Mouse (Mus musculus) midbrain, embryonic 11.5 days (tissue): ENCODE measurements around the gene 4931440F15Rik. TPM values are rescaled to one million over a fixed set of nuclear protein-coding genes. Genes with fewer than 3 reads are reported as not detected.
"Not testable (repeated sequence)": the region's sequence is repeated elsewhere in the genome, so short reads cannot be mapped to it uniquely, and the experiment has no call there.

Experiments
- ATAC-seq: fragments of 200-750 bp; cut with Nextera tagmentation; 2 replicates; pipeline ENCODE4 v1.8.0; 2017; ENCODE audit warnings: moderate TSS enrichment, moderate library complexity; ENCODE audit not compliant: low FRiP score
- DNase-seq: peaks from one replicate; pipeline ENCODE4 v3.0.0; 2015; ENCODE audit warnings: low spot score; ENCODE audit errors: missing footprints
- H3K27ac ChIP-seq: fragments of 300-500 bp; sonication (generic); 2 replicates; pipeline ENCODE4 v1.5.1; 2014; ENCODE audit warnings: low read depth, low read length
- H3K27me3 ChIP-seq: fragments of 300-500 bp; sonication (generic); 2 replicates; pipeline ENCODE4 v1.6.1; 2014; ENCODE audit warnings: mild to moderate bottlenecking, low read length, moderate library complexity, mixed read lengths; ENCODE audit not compliant: control insufficient read depth, insufficient read depth
- H3K36me3 ChIP-seq: fragments of 300-500 bp; sonication (generic); 2 replicates; pipeline ENCODE4 v1.6.1; 2014; ENCODE audit warnings: mild to moderate bottlenecking, low read length, moderate library complexity, mixed read lengths; ENCODE audit not compliant: control insufficient read depth, insufficient read depth
- H3K4me1 ChIP-seq: fragments of 300-500 bp; sonication (generic); 2 replicates; pipeline ENCODE4 v1.6.1; 2014; ENCODE audit warnings: low read length; ENCODE audit not compliant: control insufficient read depth, insufficient read depth
- H3K4me2 ChIP-seq: fragments of 300-500 bp; sonication (generic); 2 replicates; pipeline ENCODE4 v1.6.1; 2014; ENCODE audit warnings: mild to moderate bottlenecking, moderate library complexity
- H3K4me3 ChIP-seq: fragments of 300-500 bp; sonication (generic); 2 replicates; pipeline ENCODE4 v1.5.1; 2014; ENCODE audit warnings: low read depth, low read length
- H3K9ac ChIP-seq: fragments of 300-500 bp; sonication (generic); 2 replicates; pipeline ENCODE4 v1.6.1; 2014; ENCODE audit warnings: low read length
- H3K9me3 ChIP-seq: fragments of 300-500 bp; sonication (generic); 2 replicates; pipeline ENCODE4 v1.6.1; 2016; ENCODE audit warnings: low read length; ENCODE audit not compliant: control insufficient read depth
- WGBS: fragments of 180-500 bp; shearing (Covaris S2); extraction: QIAGEN DNeasy Blood & Tissue Kit; methylation state at CpG from one replicate; pipeline ENCODE4 v1.1.7; 2014; 5-methylcytosine and 5-hydroxymethylcytosine counted together
- polyA plus RNA-seq: library from polyadenylated mRNA; unstranded; fragments of >200 nt; fragmentation: Nextera tagmentation; extraction: Ambion mirVana; gene quantifications from 2 replicates; pipeline ENCODE4 v1.2.1, GENCODE M21; 2014

The 4931440F15Rik gene
- polyA plus RNA-seq, result 0.11 TPM in 1 of 2 replicates, not detected in the other

DNA sequence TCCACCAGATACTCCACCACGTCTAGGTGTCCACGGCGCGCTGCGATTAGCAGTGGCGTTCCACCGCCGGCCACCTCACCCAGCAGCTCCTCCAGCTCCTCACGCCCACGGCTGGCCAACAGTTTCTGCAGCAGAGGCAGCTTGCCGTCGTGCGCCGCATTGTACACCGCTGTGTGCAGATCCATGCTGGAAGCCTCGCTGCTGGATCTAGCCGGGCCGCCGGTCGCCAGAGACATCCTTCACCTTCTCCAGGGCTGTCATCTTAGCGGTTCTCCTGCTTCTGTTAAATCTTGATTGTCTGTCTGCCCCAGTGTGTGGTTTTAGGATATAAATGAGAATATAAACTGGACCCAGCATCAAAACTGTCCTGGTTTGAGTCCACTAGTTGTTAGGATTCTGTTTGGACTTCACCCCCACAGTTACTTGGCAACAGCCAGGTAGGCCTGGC is at the start of gene 4931440F15Rik:
Gene 4931440F15Rik, minus strand, starts transcription at position 398 of the 448 bp plus-strand sequence.
- not testable (repeated sequence) for H3K9me3 ChIP-seq, H3K27ac ChIP-seq, H3K4me3 ChIP-seq, H3K9ac ChIP-seq, H3K36me3 ChIP-seq, H3K4me1 ChIP-seq, DNase-seq
- H3K4me2 ChIP-seq, result 0 out of 2 replicates have a peak within 1 kb of the TSS, but pooled peaks have one; percentile 24
- H3K27me3 ChIP-seq, result peaks cover 13% of the 10 kb centered on the region
- peak; percentile 8; the same call in 1 of the 2 replicates for ATAC-seq
- WGBS, result 48% methylated on average over 21 of the region's 21 CpGs

DNA sequence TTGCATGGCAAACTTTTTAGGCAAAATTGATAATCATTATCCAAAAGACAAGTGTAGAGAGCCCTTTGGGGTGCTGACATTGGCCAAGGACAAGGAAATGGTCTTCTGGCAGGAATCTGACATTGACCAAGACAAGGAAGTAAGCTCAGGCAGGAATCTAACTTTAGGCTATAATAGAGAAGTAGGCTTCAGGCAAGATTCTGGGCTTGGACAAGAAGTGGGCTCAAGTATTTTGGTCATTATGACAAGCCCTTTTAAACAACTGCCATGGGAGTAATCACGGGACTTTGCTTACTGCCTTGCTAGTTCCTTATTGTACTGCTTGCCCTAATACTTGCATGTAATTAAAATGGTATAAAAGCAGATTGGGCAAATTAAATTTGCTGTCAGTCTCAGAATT is 49.3 kb upstream of the 4931440F15Rik start:
- H3K4me1 ChIP-seq, H3K4me2 ChIP-seq, H3K4me3 ChIP-seq, H3K27me3 ChIP-seq, ATAC-seq, H3K9me3 ChIP-seq, H3K27ac ChIP-seq, H3K36me3 ChIP-seq, H3K9ac ChIP-seq, DNase-seq: not testable (repeated sequence)
- WGBS, result 82% methylated on average over 1 of the region's 1 CpGs

DNA sequence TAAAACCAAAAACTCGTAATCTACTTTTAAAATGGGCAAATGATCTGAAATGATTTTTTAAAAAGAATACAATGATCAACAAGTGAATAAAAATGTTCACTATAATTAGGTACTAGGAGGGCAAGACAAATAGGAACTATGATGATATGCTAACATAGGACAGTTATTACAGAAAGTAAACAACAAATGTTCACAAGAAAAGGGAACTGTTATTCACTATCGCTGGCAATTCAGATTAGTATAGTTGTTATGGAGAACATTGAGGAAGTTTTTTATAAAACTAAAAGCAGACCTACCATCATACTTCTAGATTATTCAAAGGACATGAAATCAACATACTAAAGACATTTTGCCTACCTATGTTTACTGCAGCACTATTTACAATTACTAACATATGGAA is 44.7 kb upstream of the 4931440F15Rik start:
- Histone ChIP-seq H3K4me3 (no peak overlapping the region), H3K27ac (no peak overlapping the region), H3K27me3 (no peaks in the 10 kb centered on the region), H3K9ac (no peak overlapping the region), H3K9me3 (no peaks in the 10 kb centered on the region; the same call in 1 of the 2 replicates), H3K4me2 (no peak overlapping the region), H3K4me1 (no peaks in the 10 kb centered on the region), H3K36me3 (no peaks in the 10 kb centered on the region)
- WGBS, result 89% methylated on average over 2 of the region's 2 CpGs
- ATAC-seq (no peak), DNase-seq (no peak)

DNA sequence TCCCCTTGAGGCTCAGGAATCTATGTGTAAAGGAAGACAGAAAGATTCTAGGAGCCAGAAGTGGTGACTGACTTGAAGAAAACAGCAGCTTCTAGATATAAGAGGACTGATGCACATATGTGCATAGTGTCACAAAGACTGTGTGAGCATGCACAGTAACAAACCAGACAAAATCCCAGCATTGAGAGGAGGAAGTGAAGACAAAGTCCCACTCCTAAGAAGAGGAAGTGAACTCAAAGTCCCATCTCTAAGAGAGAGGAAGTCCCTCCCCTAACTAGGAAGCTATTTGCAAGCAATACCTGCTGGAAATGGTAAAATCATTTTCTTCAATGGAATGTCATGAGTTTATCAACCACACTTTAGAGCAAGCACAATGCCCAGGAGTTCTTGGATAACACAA is 38.8 kb upstream of the 4931440F15Rik start:
- ATAC-seq, result no peak

DNA sequence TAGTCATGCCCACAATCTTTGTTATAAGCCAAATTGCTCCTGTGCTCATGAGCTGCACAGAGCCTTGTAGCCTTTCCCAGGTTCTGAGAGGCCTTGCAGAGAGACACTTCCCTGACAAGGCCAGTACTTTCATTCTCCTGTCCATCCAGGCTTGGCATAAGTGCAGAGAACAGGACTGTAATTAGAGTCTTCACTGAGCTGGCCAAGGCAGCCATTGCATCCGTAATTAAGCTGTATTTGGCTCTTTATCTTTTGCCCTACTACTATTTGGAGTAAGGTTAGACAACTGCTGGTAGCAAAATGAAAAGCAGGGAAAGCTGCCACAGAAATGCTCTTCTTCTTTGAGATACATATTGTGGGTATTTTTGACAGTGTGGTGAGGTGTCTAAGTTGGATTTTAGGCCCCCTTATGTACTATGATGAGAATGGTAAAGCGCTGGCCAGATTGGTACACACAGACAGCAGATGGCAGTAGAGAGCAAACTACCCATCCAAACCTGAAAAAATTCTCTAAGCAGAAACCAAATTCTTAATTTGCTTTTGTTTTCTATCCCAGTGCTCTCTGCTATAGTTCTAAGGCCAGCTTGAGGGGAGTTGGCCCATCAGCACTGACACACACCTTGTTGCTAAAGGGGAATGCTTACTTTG is 36.4 kb upstream of the 4931440F15Rik start:
- Histone ChIP-seq H3K9me3 (no peaks in the 10 kb centered on the region), H3K27me3 (no peaks in the 10 kb centered on the region), H3K9ac (no peak overlapping the region), H3K4me2 (no peak overlapping the region), H3K4me1 (peaks cover 9% of the 10 kb centered on the region), H3K27ac (no peak overlapping the region), H3K36me3 (no peaks in the 10 kb centered on the region), H3K4me3 (no peak overlapping the region)
- ATAC-seq (peak; percentile 70; the same call in 1 of the 2 replicates), DNase-seq (peak; percentile 91)
- 38% methylated on average over 2 of the region's 2 CpGs for WGBS

More for the DNA sequence above, 38.8 kb upstream of the 4931440F15Rik start:
- no peak for DNase-seq
- no peak overlapping the region for H3K4me2 ChIP-seq
- no peak overlapping the region for H3K27ac ChIP-seq
- H3K4me1 ChIP-seq, result peaks cover 9% of the 10 kb centered on the region
- H3K27me3 ChIP-seq, result no peaks in the 10 kb centered on the region
- no peak overlapping the region for H3K4me3 ChIP-seq
- H3K9me3 ChIP-seq, result no peaks in the 10 kb centered on the region
- H3K9ac ChIP-seq, result no peak overlapping the region
- no peaks in the 10 kb centered on the region for H3K36me3 ChIP-seq

DNA sequence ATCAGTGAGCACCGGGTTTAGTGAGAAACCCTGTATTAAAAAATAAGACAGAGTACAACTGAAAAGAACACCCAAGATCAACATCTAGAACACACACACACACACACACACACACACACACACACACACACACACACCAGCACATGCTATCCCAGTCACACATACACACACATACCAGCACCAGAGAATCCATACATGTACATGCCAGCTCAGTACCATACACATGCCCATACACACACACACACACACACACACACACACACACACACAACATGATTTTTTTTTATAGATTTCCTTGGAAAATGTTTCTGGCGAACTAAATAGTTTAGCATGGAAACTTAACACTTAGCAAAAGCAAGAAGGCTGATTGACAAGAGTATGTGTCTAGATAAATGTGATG is 35.6 kb upstream of the 4931440F15Rik start:
- Histone ChIP-seq H3K4me3 (no peak overlapping the region), H3K27ac (no peak overlapping the region), H3K9me3 (no peaks in the 10 kb centered on the region), H3K4me2 (no peak overlapping the region), H3K27me3 (no peaks in the 10 kb centered on the region), H3K36me3 (no peaks in the 10 kb centered on the region), H3K4me1 (peaks cover 9% of the 10 kb centered on the region), H3K9ac (no peak overlapping the region)
- DNase-seq, result no peak
- WGBS, result 80% methylated on average over 2 of the region's 2 CpGs
- no peak for ATAC-seq

DNA sequence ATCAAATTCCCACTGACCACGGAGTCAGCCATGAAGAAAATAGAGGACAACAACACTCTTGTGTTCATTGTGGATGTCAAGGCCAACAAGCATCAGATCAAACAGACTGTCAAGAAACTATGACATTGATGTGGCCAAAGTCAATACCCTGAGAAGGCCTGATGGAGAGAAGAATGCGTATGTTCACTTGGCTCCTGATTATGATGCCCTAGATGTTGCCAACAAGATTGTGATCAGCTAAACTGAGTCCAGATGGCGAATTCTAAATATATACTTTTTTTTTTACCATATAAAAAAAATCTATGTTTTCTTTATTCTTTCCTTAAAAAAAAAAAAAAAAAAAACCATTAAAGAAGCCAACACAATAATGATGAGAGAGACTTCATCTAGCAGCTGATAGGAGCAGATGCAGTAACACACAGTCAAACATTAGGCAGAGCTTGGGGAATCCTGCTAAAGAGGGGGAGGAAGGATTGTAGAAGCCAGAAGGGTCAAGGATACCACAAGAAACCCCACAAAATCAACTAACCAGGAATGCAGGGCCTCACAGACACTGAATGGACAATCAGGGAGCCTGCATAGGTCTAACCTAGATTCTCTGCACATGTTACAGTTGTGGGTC is 15.2 kb upstream of the 4931440F15Rik start:
- no peaks in the 10 kb centered on the region for H3K27me3 ChIP-seq
- H3K4me1 ChIP-seq, result no peaks in the 10 kb centered on the region
- 86% methylated on average over 3 of the region's 3 CpGs for WGBS
- ATAC-seq, result no peak
- DNase-seq, result no peak
- H3K4me3 ChIP-seq, result no peak overlapping the region
- no peak overlapping the region for H3K9ac ChIP-seq
- no peak overlapping the region for H3K4me2 ChIP-seq
- no peaks in the 10 kb centered on the region for H3K9me3 ChIP-seq
- no peak overlapping the region for H3K27ac ChIP-seq
- H3K36me3 ChIP-seq, result no peaks in the 10 kb centered on the region

DNA sequence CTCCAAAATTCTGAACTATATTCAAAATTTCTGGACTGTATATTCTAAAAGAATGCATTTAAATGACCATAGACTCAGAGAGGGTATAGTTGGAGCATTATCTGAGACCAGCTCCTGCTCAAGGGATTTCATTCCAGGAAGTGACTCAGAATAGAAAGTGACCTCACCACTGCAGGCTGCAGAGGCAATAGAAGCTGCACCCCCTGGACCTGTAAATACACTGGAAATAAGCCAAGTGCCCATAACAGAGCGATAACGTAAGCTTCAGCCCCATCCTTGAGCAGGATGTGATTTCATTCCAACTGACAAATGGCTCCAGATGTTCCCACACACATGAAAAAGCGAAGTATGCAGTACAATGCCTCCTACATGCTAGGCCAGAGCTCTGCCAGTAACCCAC is 14.3 kb upstream of the 4931440F15Rik start:
- Histone ChIP-seq H3K36me3 (no peaks in the 10 kb centered on the region), H3K9me3 (no peaks in the 10 kb centered on the region), H3K9ac (no peak overlapping the region), H3K27ac (no peak overlapping the region), H3K4me3 (no peak overlapping the region), H3K27me3 (no peaks in the 10 kb centered on the region), H3K4me2 (no peak overlapping the region), H3K4me1 (no peaks in the 10 kb centered on the region)
- DNase-seq (no peak), ATAC-seq (no peak)
- WGBS, result 81% methylated on average over 3 of the region's 3 CpGs

DNA sequence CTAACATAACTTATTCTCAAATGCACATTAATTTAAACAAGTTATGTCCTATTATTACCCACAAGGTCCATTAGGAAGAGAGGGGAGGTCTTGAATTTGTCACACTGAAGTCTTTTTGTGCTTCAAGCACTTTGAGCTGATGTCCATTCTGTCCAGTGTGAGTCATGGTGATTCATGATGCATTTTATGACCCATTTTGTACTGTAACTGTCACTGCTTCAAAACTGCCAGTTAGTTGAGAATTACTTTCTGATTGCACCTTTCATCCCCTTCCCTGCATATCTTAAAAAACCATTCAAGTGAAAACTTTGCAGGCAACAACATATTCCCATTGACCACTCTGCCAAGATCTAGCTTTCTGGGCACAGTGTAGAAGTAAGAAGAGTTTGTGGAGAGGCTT is 11.6 kb upstream of the 4931440F15Rik start:
- Histone ChIP-seq H3K36me3 (no peaks in the 10 kb centered on the region), H3K4me3 (no peak overlapping the region), H3K4me2 (no peak overlapping the region), H3K9me3 (no peaks in the 10 kb centered on the region), H3K4me1 (no peaks in the 10 kb centered on the region), H3K27ac (no peak overlapping the region), H3K27me3 (no peaks in the 10 kb centered on the region), H3K9ac (no peak overlapping the region)
- DNase-seq, result no peak
- ATAC-seq, result no peak
